Mouse (Mus musculus) left cerebral cortex, postnatal 4 days (tissue): ENCODE results near the gene Rab40b. TPM values are rescaled to one million over a fixed set of nuclear protein-coding genes. Genes with fewer than 3 reads are reported as not detected.
"Not testable (repeated sequence)": the region's sequence is repeated elsewhere in the genome, so short reads cannot be mapped to it uniquely, and the experiment has no call there.

Experiments used
- DNase-seq: peaks from one replicate; pipeline ENCODE4 v3.0.0-alpha.2; 2022
- intact Hi-C: fragments of 180-260 bp; cut with DNase I; formaldehyde crosslinking; loops from one replicate; pipeline ENCODE4 v1.15.1; 2025
- total RNA-seq, 2 experiments: library from RNA; stranded (reverse); gene quantifications; 2 replicates each; pipeline ENCODE4 v1.2.3; 2021

Rab40b gene
- total RNA-seq, 2 experiments from 2014 or later: 13.6 to 16.4 TPM

- intact Hi-C loops: no loop called here
These were observed 17.6 kb downstream of the Rab40b start for GRCm38 (mm10) chr11:121370337-121370994.

GRCm38 (mm10) chr11:121369622-121370021 lies 18.4 kb downstream of the Rab40b start:
- intact Hi-C loops: no loop called here
- DNase-seq: peak; percentile 43

More at GRCm38 (mm10) chr11:121370337-121370994, 17.6 kb downstream of the Rab40b start:
- no peak for DNase-seq

GRCm38 (mm10) chr11:121368731-121369130 lies 19.3 kb downstream of the Rab40b start:
- intact Hi-C loops: no loop called here
- DNase-seq: no peak

GRCm38 (mm10) chr11:121367170-121367707 lies 20.8 kb downstream of the Rab40b start:
- no peak for DNase-seq
- intact Hi-C loops: no loop called here

- DNase-seq: peak; percentile 22
- intact Hi-C loops: no loop called here
These were observed 25.8 kb downstream of the Rab40b start for GRCm38 (mm10) chr11:121362212-121362611.

GRCm38 (mm10) chr11:121354091-121354707 lies 33.9 kb downstream of the Rab40b start, which contains the start of gene Wdr45b:
Gene Wdr45b, minus strand, starts transcription at chr11:121354445.
- peak; percentile 98 for DNase-seq
- intact Hi-C loops: no loop called here

- peak; percentile 23 for DNase-seq
These were observed 34.5 kb downstream of the Rab40b start for GRCm38 (mm10) chr11:121353326-121354090.

GRCm38 (mm10) chr11:121348727-121349126 lies 39.3 kb downstream of the Rab40b start:
- DNase-seq, intact Hi-C loops: not testable (repeated sequence)

More at GRCm38 (mm10) chr11:121353326-121354090, 34.5 kb downstream of the Rab40b start:
- intact Hi-C loops: no loop called here

GRCm38 (mm10) chr11:121348166-121348565 lies 39.9 kb downstream of the Rab40b start:
- intact Hi-C loops: no loop called here
- no peak for DNase-seq

GRCm38 (mm10) chr11:121347036-121347435 lies 41.0 kb downstream of the Rab40b start:
- DNase-seq: no peak
- intact Hi-C loops: no loop called here

- DNase-seq, intact Hi-C loops: not testable (repeated sequence)
These were observed 45.6 kb downstream of the Rab40b start for GRCm38 (mm10) chr11:121342423-121342822.

GRCm38 (mm10) chr11:121340287-121340686 lies 47.8 kb downstream of the Rab40b start:
- DNase-seq: no peak
- intact Hi-C loops: no loop called here

- no peak for DNase-seq
- intact Hi-C loops: no loop called here
These were observed 48.4 kb downstream of the Rab40b start for GRCm38 (mm10) chr11:121339647-121340046.

- DNase-seq: no peak
- intact Hi-C loops: no loop called here
These were observed 56.4 kb downstream of the Rab40b start for GRCm38 (mm10) chr11:121331641-121332040.

GRCm38 (mm10) chr11:121328619-121329018 lies 59.4 kb downstream of the Rab40b start:
- peak; percentile 14 for DNase-seq
- intact Hi-C loops: no loop called here

GRCm38 (mm10) chr11:121328206-121328605 lies 59.8 kb downstream of the Rab40b start:
- no peak for DNase-seq

GRCm38 (mm10) chr11:121326681-121327080 lies 61.4 kb downstream of the Rab40b start:
- no peak for DNase-seq
- intact Hi-C loops: loop anchor here (2.0 kb wide), 1 partner anchor 20 kb away; no protein-coding TSS in a partner anchor

More at GRCm38 (mm10) chr11:121328206-121328605, 59.8 kb downstream of the Rab40b start:
- intact Hi-C loops: no loop called here

- intact Hi-C loops: loop anchor here (2.0 kb wide), 1 partner anchor 19 kb away; no protein-coding TSS in a partner anchor
- DNase-seq: no peak
These were observed 62.0 kb downstream of the Rab40b start for GRCm38 (mm10) chr11:121326034-121326433.

GRCm38 (mm10) chr11:121307712-121308111 lies 80.3 kb downstream of the Rab40b start:
- intact Hi-C loops: loop anchor here (2.0 kb wide), 1 partner anchor 19 kb away; no protein-coding TSS in a partner anchor
- DNase-seq: not testable (repeated sequence)

- intact Hi-C loops: loop anchor here (2.0 kb wide), 1 partner anchor 20 kb away; no protein-coding TSS in a partner anchor
- no peak for DNase-seq
These were observed 81.4 kb downstream of the Rab40b start for GRCm38 (mm10) chr11:121306608-121307007.
